Mouse (Mus musculus) hindbrain, postnatal 0 days (tissue): ENCODE data around the gene Prpf38b. TPM values are rescaled to one million over a fixed set of nuclear protein-coding genes. Genes with fewer than 3 reads are reported as not detected.
A peak's percentile ranks its signal among the peaks of the same experiment; 100 is the strongest.
"Not testable (repeated sequence)": the region's sequence is repeated elsewhere in the genome, so short reads cannot be mapped to it uniquely, and the experiment has no call there.

ENCODE experiments used
- ATAC-seq: fragments of 200-750 bp; cut with Nextera tagmentation; 2 replicates; pipeline ENCODE4 v1.8.0; 2017; ENCODE audit warnings: mild to moderate bottlenecking, moderate TSS enrichment, moderate library complexity
- DNase-seq: peaks from one replicate; pipeline ENCODE4 v3.0.0-alpha.2; 2015; ENCODE audit warnings: low spot score
- H3K27ac ChIP-seq: fragments of 300-500 bp; sonication (generic); 2 replicates; pipeline ENCODE4 v1.5.1; 2014; ENCODE audit warnings: mild to moderate bottlenecking
- H3K27me3 ChIP-seq: fragments of 300-500 bp; sonication (generic); 2 replicates; pipeline ENCODE4 v1.6.1; 2014; ENCODE audit warnings: low read length, mixed read lengths; ENCODE audit not compliant: insufficient read depth
- H3K36me3 ChIP-seq: fragments of 300-500 bp; sonication (generic); 2 replicates; pipeline ENCODE4 v1.6.1; 2014; ENCODE audit warnings: low read length, mixed read lengths; ENCODE audit not compliant: insufficient read depth
- H3K4me1 ChIP-seq: fragments of 300-500 bp; sonication (generic); 2 replicates; pipeline ENCODE4 v1.6.1; 2014; ENCODE audit warnings: antibody characterized with exemption, low read length, mixed read lengths; ENCODE audit not compliant: insufficient read depth
- H3K4me2 ChIP-seq: fragments of 300-500 bp; sonication (generic); 2 replicates; pipeline ENCODE4 v1.6.1; 2014; ENCODE audit warnings: low read depth, mild to moderate bottlenecking, low read length, moderate library complexity, mixed read lengths
- H3K4me3 ChIP-seq: fragments of 300-500 bp; sonication (generic); 2 replicates; pipeline ENCODE4 v1.5.1; 2014; ENCODE audit warnings: low read length
- H3K9ac ChIP-seq: fragments of 300-500 bp; sonication (generic); replicated peaks from 2 replicates; pipeline ENCODE4 v1.6.1; 2014; ENCODE audit warnings: mild to moderate bottlenecking, low read length, moderate library complexity, mixed read lengths
- H3K9me3 ChIP-seq: fragments of 300-500 bp; sonication (generic); 2 replicates; pipeline ENCODE4 v1.6.1; 2016; ENCODE audit warnings: low read length, mixed read lengths
- CTCF ChIP-seq: IDR thresholded peaks from 2 replicates; pipeline ENCODE4 v1.5.1; 2016; ENCODE audit warnings: antibody characterized with exemption, control low read depth, low read depth
- WGBS: fragments of 180-500 bp; shearing (Covaris S2); extraction: QIAGEN DNeasy Blood & Tissue Kit; methylation state at CpG from one replicate; pipeline ENCODE4 v1.1.7; 2014; 5-methylcytosine and 5-hydroxymethylcytosine counted together
- polyA plus RNA-seq: library from polyadenylated mRNA; unstranded; fragments of >200 nt; fragmentation: Nextera tagmentation; extraction: Ambion mirVana; gene quantifications from 2 replicates; pipeline ENCODE4 v1.2.1, GENCODE M21; 2015
- total RNA-seq: library from RNA; depleted of rRNA; stranded (reverse); fragments of >200 nt; gene quantifications from 2 replicates; pipeline ENCODE4 v1.2.3, GENCODE M21; 2014

The Prpf38b gene
- total and polyA plus RNA-seq, 2 experiments from 2014 or later: 26.7 to 39.4 TPM

- H3K36me3 ChIP-seq: no peaks in the 10 kb centered on the region
Measured at GRCm38 (mm10) chr3:108887618-108887975, 23.9 kb downstream of the Prpf38b start.

GRCm38 (mm10) chr3:108886934-108887617 is 24.5 kb downstream of the Prpf38b start:
- H3K4me2 ChIP-seq: no peak overlapping the region
- H3K4me3 ChIP-seq: no peak overlapping the region
- H3K9me3 ChIP-seq: no peaks in the 10 kb centered on the region
- TF ChIP-seq CTCF: no peak
- H3K27me3 ChIP-seq: no peaks in the 10 kb centered on the region
- 57% methylated on average over 12 of the region's 12 CpGs for WGBS
- DNase-seq (no peak), ATAC-seq (no peak)
- no peak overlapping the region for H3K9ac ChIP-seq
- no peak overlapping the region for H3K27ac ChIP-seq
- H3K4me1 ChIP-seq: no peaks in the 10 kb centered on the region
- H3K36me3 ChIP-seq: no peaks in the 10 kb centered on the region

More at GRCm38 (mm10) chr3:108887618-108887975, 23.9 kb downstream of the Prpf38b start:
- H3K4me1 ChIP-seq: no peaks in the 10 kb centered on the region
- 94% methylated on average over 3 of the region's 3 CpGs for WGBS
- no peaks in the 10 kb centered on the region for H3K9me3 ChIP-seq
- no peak for TF ChIP-seq CTCF
- no peak overlapping the region for H3K27ac ChIP-seq
- ATAC-seq (no peak), DNase-seq (no peak)
- no peak overlapping the region for H3K4me2 ChIP-seq
- H3K27me3 ChIP-seq: no peaks in the 10 kb centered on the region
- H3K9ac ChIP-seq: no peak overlapping the region
- H3K4me3 ChIP-seq: no peak overlapping the region

DNA sequence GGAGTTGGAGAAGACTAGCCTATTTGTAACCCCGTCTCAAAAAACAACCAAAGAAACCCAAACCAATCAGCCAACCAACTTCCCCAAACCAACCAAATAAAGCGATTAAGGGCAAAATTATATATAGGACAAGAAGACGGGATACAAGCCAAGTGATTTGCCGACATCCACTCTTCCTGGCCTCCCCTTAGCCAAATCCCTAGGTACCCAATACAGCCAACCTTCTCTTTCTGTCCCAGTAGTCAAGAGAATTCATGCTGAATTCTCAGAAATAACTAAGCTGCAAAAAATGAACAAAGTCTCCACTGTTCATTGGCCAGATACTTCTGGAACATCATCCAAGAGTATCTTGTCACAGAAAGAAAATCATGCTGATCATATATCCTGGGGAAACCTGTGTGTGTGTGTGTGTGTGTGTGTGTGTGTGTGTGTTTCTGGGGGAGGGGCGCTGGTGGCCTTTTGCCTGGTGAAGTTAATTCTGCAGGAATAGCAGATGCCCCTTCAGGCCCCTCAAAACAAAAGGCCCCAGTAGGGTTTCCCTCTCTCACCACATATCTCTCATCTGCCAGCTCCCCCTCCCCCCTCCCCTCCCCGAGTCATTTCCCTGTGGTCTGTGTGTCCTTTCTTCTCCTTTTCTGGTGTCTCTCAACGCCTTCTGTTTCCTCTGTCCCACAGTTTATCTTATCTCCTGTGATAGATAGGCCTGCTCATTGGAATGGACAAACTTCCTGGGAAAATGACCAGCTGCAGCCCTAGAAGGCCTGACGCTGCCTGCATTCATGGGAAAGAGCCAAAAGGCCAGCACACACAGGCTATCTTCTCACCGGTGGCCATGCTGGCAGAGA is 25.6 kb downstream of the Prpf38b start:
- Histone ChIP-seq H3K27me3 (no peaks in the 10 kb centered on the region), H3K9ac (no peak overlapping the region), H3K4me2 (no peak overlapping the region), H3K4me3 (no peak overlapping the region), H3K36me3 (no peaks in the 10 kb centered on the region), H3K9me3 (no peaks in the 10 kb centered on the region), H3K4me1 (no peaks in the 10 kb centered on the region), H3K27ac (peak overlapping the region; percentile 36; the same call in 1 of the 2 replicates)
- 50% methylated on average over 8 of the region's 9 CpGs for WGBS
- ATAC-seq: peak; percentile 76
- no peak for TF ChIP-seq CTCF
- DNase-seq: peak; percentile 63

DNA sequence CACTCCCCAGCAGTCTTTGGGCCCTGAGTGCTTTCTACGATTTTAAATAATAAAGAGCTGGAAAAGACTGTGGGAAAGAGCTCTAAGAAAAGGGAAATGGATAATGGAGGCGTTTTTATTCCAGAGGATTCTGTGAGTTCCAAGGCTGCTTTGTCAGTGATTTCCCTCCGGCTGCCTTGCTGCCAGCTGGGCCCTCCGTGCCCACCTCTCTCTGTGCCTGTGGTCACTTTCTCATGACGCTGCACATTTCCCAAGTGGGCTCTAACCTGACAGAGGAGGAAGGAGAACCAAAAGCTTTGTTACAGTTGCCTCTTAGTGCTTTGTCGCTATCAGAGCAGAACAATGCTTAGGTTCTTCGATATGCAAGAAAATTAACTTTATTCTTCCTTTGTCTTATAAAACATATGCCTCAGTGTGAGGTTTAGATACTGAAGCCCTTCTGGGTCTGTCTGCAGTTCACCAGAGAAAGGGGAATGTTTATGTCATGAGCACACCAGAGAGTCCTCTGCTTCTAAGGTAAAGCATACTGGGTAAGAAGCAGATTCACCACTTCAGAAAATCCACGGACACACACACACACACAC is 26.7 kb downstream of the Prpf38b start:
- no peak for TF ChIP-seq CTCF
- no peak overlapping the region for H3K9ac ChIP-seq
- H3K36me3 ChIP-seq: no peaks in the 10 kb centered on the region
- 37% methylated on average over 8 of the region's 8 CpGs for WGBS
- H3K27me3 ChIP-seq: no peaks in the 10 kb centered on the region
- no peak overlapping the region for H3K4me2 ChIP-seq
- DNase-seq (peak; percentile 35), ATAC-seq (no peak)
- H3K4me3 ChIP-seq: no peak overlapping the region
- H3K4me1 ChIP-seq: no peaks in the 10 kb centered on the region
- H3K9me3 ChIP-seq: no peaks in the 10 kb centered on the region
- no peak overlapping the region for H3K27ac ChIP-seq

GRCm38 (mm10) chr3:108883067-108883466 is 28.5 kb downstream of the Prpf38b start:
- TF ChIP-seq CTCF: no peak
- no peak overlapping the region for H3K4me2 ChIP-seq
- 68% methylated on average over 2 of the region's 2 CpGs for WGBS
- H3K4me1 ChIP-seq: peaks cover 4% of the 10 kb centered on the region; the same call in 1 of the 2 replicates
- H3K36me3 ChIP-seq: no peaks in the 10 kb centered on the region
- H3K9ac ChIP-seq: no peak overlapping the region
- no peak overlapping the region for H3K27ac ChIP-seq
- no peaks in the 10 kb centered on the region for H3K9me3 ChIP-seq
- H3K27me3 ChIP-seq: no peaks in the 10 kb centered on the region
- DNase-seq: peak; percentile 33
- ATAC-seq: no peak
- no peak overlapping the region for H3K4me3 ChIP-seq

DNA sequence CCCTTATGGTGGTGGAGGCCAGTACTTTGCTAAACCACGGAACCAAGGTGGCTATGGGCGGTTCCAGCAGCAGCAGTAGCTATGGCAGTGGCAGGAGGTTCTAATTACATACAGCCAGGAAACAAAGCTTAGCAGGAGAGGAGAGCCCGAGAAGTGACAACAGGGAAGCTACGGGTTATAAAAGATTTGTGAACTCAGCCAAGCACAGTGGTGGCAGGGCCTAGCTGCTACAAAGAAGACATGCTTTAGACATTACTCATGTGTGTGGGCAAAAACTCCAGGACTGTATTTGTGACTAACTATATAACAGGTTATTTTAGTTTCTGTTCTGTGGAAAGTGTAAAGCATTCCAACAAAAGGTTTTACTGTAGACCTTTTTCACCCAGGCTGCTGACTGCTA is 29.7 kb downstream of the Prpf38b start:
- 31% methylated on average over 4 of the region's 4 CpGs for WGBS
- H3K4me1 ChIP-seq, DNase-seq, H3K9ac ChIP-seq, H3K27ac ChIP-seq, ATAC-seq, H3K4me2 ChIP-seq, H3K27me3 ChIP-seq, H3K36me3 ChIP-seq, H3K9me3 ChIP-seq, H3K4me3 ChIP-seq: not testable (repeated sequence)
